Comparison of ENCODE assay signal across 8 mouse cellular contexts in genomic region chr10:91081959-91082507, GRCm38 (mm10). TPM values are rescaled to one million over a fixed set of nuclear protein-coding genes. Genes with fewer than 3 reads are reported as not detected.
DNase-seq lines count a peak whose midpoint lies in the region; ATAC-seq and TF ChIP-seq lines count a peak whose summit lies in the region.

No protein-coding gene starts in this region.

- peaks cover 10% of the 10 kb centered on the region for H3K36me3 ChIP-seq in hindbrain, embryonic 13.5 days

- peak overlapping the region; percentile 90 for H3K9ac ChIP-seq in hindbrain, embryonic 13.5 days

- H3K4me3 ChIP-seq in left cerebral cortex, adult 2 months: peak overlapping the region; percentile 95
- peak overlapping the region; percentile 91 for H3K4me3 ChIP-seq in cortical plate, adult 2 months (ENCODE audit: insufficient read depth, low read length)
- H3K4me3 ChIP-seq in hindbrain, embryonic 13.5 days: peak overlapping the region; percentile 92

- intact Hi-C loops in left cerebral cortex, adult 2 months (cut with DNase I): loop anchor here (5.0 kb wide), 1 partner anchor 40 kb away; the partner anchor contains the start of gene Slc25a3

- no peak for ATAC-seq in hindbrain, embryonic 13.5 days (ENCODE audit: low FRiP score)

- no peak for DNase-seq in left cerebral cortex, adult 2 months (ENCODE audit: extremely low spot score in 1 of 2, low spot score in 2 of 2)
- no peak for DNase-seq in left cerebral cortex, adult 18-20 months (ENCODE audit: low spot score in 2 of 2)
- peak; percentile 39 for DNase-seq in lung, postnatal 14 days
- DNase-seq in yolk sac, embryonic 10.5 days (ENCODE audit: low spot score): peak; percentile 61
- DNase-seq in thymus, postnatal 14 days: no peak
- no peak for DNase-seq in testis, postnatal 10 days (ENCODE audit: low spot score)

- H3K9me3 ChIP-seq in hindbrain, embryonic 13.5 days: no peaks in the 10 kb centered on the region

- no peak for TF ChIP-seq POLR2A in cortical plate, adult 2 months (IDR thresholded peaks at IDR 0.05; ENCODE audit: extremely low read depth, insufficient read depth, low read length)

- under 1% methylated on average over 27 of the region's 27 CpGs for WGBS in hindbrain, embryonic 13.5 days

- TF ChIP-seq CTCF in left cerebral cortex, adult 2 months (IDR thresholded peaks at IDR 0.05): no peak
- no peak for TF ChIP-seq CTCF in cortical plate, adult 2 months (IDR thresholded peaks at IDR 0.05; ENCODE audit: extremely low read depth, insufficient read depth, low read length)

- no peaks in the 10 kb centered on the region for H3K4me1 ChIP-seq in cortical plate, adult 2 months (ENCODE audit: control insufficient read depth, insufficient read depth, low read length)
- H3K4me1 ChIP-seq in hindbrain, embryonic 13.5 days (replicated peaks): peaks cover 20% of the 10 kb centered on the region

- peak overlapping the region; percentile 70 for H3K4me2 ChIP-seq in hindbrain, embryonic 13.5 days

- peak overlapping the region; percentile 59 for H3K27ac ChIP-seq in left cerebral cortex, adult 2 months
- H3K27ac ChIP-seq in cortical plate, adult 2 months (ENCODE audit: insufficient read depth, low read length): no peak overlapping the region
- peak overlapping the region; percentile 89 for H3K27ac ChIP-seq in hindbrain, embryonic 13.5 days

- no peaks in the 10 kb centered on the region for H3K27me3 ChIP-seq in hindbrain, embryonic 13.5 days

RNA-seq across cellular contexts. Expression of gene Apaf1, which starts 0.5 kb away (rescaled TPM):
- total RNA-seq in left cerebral cortex, adult 2 months (2021): 10 to 100 TPM; 11.0 to 13.7 TPM
- total RNA-seq in left cerebral cortex, adult 18-20 months (2021): 10 to 100 TPM; 11.8 to 16.0 TPM
- polyA plus RNA-seq in cortical plate, adult 2 months (2012; rRNA removed): 8.3 and 9.3 TPM in 2 replicates
- 17.8 and 20.9 TPM in 2 replicates for polyA plus RNA-seq in hindbrain, embryonic 13.5 days (2015; fragmentation: Nextera tagmentation; extraction: Ambion mirVana)

RNA-seq across cellular contexts. Expression of gene Ikbip, which starts 0.7 kb away (rescaled TPM):
- total RNA-seq in left cerebral cortex, adult 2 months (2021): 10 to 100 TPM; 11.3 to 13.8 TPM
- total RNA-seq in left cerebral cortex, adult 18-20 months (2021): 10 to 100 TPM; 13.0 to 14.2 TPM
- 10.4 and 12.1 TPM in 2 replicates for polyA plus RNA-seq in cortical plate, adult 2 months (2012; rRNA removed)
- polyA plus RNA-seq in hindbrain, embryonic 13.5 days (2015; fragmentation: Nextera tagmentation; extraction: Ambion mirVana): 19.9 and 21.3 TPM in 2 replicates

RNA-seq across cellular contexts. Expression of gene Slc25a3, which starts 41.8 kb away (rescaled TPM):
- total RNA-seq in left cerebral cortex, adult 2 months (2021): 100 to 1,000 TPM; 501 to 539 TPM
- total RNA-seq in left cerebral cortex, adult 18-20 months (2021): 100 to 1,000 TPM; 557 to 570 TPM
- 598 and 611 TPM in 2 replicates for polyA plus RNA-seq in cortical plate, adult 2 months (2012; rRNA removed)
- polyA plus RNA-seq in hindbrain, embryonic 13.5 days (2015; fragmentation: Nextera tagmentation; extraction: Ambion mirVana): 506 and 512 TPM in 2 replicates

Comparison
In these comparisons a context has a peak if more than half of its experiments do, and no peak if none do; other contexts are left out.
1. DNase-seq: peak in lung, postnatal 14 days (single experiment) and yolk sac, embryonic 10.5 days (single experiment); none in left cerebral cortex, adult 2 months (0 of 2), left cerebral cortex, adult 18-20 months (0 of 2), thymus, postnatal 14 days (single experiment) and testis, postnatal 10 days (single experiment).
2. Peak in every context shown above with its lines, with median percentiles within 50 percentile points of each other: H3K4me3 ChIP-seq.